Mouse (Mus musculus) bone marrow macrophage, adult 2 months (primary cell): ENCODE measurements around the gene Pter. TPM values are rescaled to one million over a fixed set of nuclear protein-coding genes. Genes with fewer than 3 reads are reported as not detected.

Experiments used
- H3K27ac ChIP-seq: 2 replicates; pipeline ENCODE4 v1.5.1; 2012; ENCODE audit warnings: low read depth, low read length; ENCODE audit not compliant: insufficient read depth
- H3K4me1 ChIP-seq: 2 replicates; pipeline ENCODE4 v1.6.1; 2012; ENCODE audit warnings: low read length; ENCODE audit not compliant: control insufficient read depth, insufficient read depth
- H3K4me3 ChIP-seq: 2 replicates; pipeline ENCODE4 v1.5.1; 2012; ENCODE audit warnings: mild to moderate bottlenecking, low read length, moderate library complexity; ENCODE audit not compliant: insufficient read depth
- CTCF ChIP-seq: IDR thresholded peaks from 2 replicates; pipeline ENCODE4 v1.5.1; 2012; ENCODE audit warnings: low read depth, mild to moderate bottlenecking, low read length, moderate library complexity
- POLR2A ChIP-seq: IDR thresholded peaks from 2 replicates; pipeline ENCODE4 v1.6.1; 2012; ENCODE audit warnings: mild to moderate bottlenecking, low read depth, low read length, borderline replicate concordance
- polyA plus RNA-seq: library from polyadenylated mRNA; stranded (reverse); fragments of >200 nt; gene quantifications from 2 replicates; pipeline ENCODE4 v1.2.4, GENCODE M21; 2012; ENCODE audit not compliant: missing spikeins, insufficient read depth, insufficient read length

Pter gene
- polyA plus RNA-seq, 1 experiment = 6.4 TPM

DNA sequence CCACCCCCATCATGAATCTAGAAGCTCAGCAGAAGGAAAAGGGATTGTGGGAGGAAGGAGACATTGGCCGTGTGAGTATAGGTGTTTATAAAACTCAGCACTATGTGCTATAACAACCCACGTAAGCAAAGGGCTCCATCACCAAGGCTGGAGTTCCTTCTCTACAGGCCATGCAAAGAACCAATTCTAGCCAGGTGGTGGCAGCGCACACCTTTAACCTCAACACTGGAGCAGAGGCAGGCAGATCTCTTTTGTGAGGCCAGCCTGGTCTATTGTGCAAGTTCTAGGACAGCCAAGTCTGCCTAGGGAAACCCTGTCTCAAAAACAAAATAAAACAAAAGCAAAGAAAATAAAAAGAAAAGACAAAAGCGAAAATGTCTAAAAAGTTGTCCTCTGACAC lies 115.9 kb downstream of the Pter start:
- Histone ChIP-seq H3K4me1 (no peaks in the 10 kb centered on the region), H3K27ac (no peak overlapping the region), H3K4me3 (no peak overlapping the region)
- TF ChIP-seq POLR2A = no peak

DNA sequence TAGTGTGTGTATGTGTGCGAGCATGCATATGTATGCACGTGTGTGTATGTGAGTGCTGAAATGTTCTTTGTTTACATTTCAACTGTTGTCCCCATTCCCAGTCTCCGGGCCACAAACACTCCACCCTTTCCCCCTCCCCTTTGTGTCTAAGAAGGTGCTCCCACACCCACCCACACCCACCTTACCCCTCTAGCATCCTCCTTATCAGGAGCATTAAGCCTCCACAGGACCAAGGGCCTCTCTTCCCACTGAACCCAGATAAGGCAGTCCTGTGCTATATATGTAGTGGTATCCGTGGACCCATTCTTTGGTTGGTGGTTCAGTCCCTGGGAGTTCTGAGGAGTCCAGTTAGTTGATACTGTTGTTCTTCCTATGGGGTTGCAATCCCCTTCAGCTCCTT lies 120.7 kb downstream of the Pter start:
- Histone ChIP-seq H3K27ac (no peak overlapping the region), H3K4me3 (no peak overlapping the region), H3K4me1 (no peaks in the 10 kb centered on the region)
- TF ChIP-seq POLR2A (no peak), CTCF (no peak)

- TF ChIP-seq POLR2A (no peak), CTCF (no peak)
- Histone ChIP-seq H3K27ac (no peak overlapping the region), H3K4me3 (no peak overlapping the region), H3K4me1 (no peaks in the 10 kb centered on the region)
These were observed 124.8 kb downstream of the Pter start for GRCm38 (mm10) chr2:13048649-13049048.

Other genes with a start within 250 kb of the Pter start
- not detected in 2 replicates for gene C1ql3, start 87.8 kb downstream of the Pter start, polyA plus RNA-seq